Mouse (Mus musculus): Measurements from ENCODE around the gene Asic2.
"Not testable (repeated sequence)": the region's sequence is repeated elsewhere in the genome, so short reads cannot be mapped to it uniquely, and the experiment has no call there.

Gene Asic2

GRCm38 (mm10) chr11:81350498-81350897 lies 617.8 kb downstream of the Asic2 start:
- not testable (repeated sequence) for DNase-seq (ENCODE audit: inconsistent ontology term)

GRCm38 (mm10) chr11:81331977-81332376 lies 636.3 kb downstream of the Asic2 start:
- DNase-seq (ENCODE audit: inconsistent ontology term), result no peak

- no peak for DNase-seq (ENCODE audit: inconsistent ontology term)
These were observed 637.3 kb downstream of the Asic2 start for GRCm38 (mm10) chr11:81330982-81331381.

GRCm38 (mm10) chr11:81328088-81328487 lies 640.2 kb downstream of the Asic2 start:
- DNase-seq (ENCODE audit: inconsistent ontology term), result no peak

- no peak for DNase-seq (ENCODE audit: inconsistent ontology term)
These were observed 645.1 kb downstream of the Asic2 start for GRCm38 (mm10) chr11:81323146-81323545.

GRCm38 (mm10) chr11:81322466-81322865 lies 645.8 kb downstream of the Asic2 start:
- no peak for DNase-seq (ENCODE audit: inconsistent ontology term)

- DNase-seq (ENCODE audit: inconsistent ontology term), result no peak
These were observed 678.2 kb downstream of the Asic2 start for GRCm38 (mm10) chr11:81290041-81290440.

GRCm38 (mm10) chr11:81283185-81283584 lies 685.1 kb downstream of the Asic2 start:
- DNase-seq (ENCODE audit: inconsistent ontology term), result no peak

GRCm38 (mm10) chr11:81280070-81280469 lies 688.2 kb downstream of the Asic2 start:
- no peak for DNase-seq (ENCODE audit: inconsistent ontology term)

GRCm38 (mm10) chr11:81277406-81277805 lies 690.9 kb downstream of the Asic2 start:
- no peak for DNase-seq (ENCODE audit: inconsistent ontology term)

GRCm38 (mm10) chr11:81272677-81273418 lies 695.4 kb downstream of the Asic2 start:
- no peak for DNase-seq (ENCODE audit: inconsistent ontology term)

- no peak for DNase-seq (ENCODE audit: inconsistent ontology term)
These were observed 696.8 kb downstream of the Asic2 start for GRCm38 (mm10) chr11:81271422-81271821.

GRCm38 (mm10) chr11:81270518-81270917 lies 697.7 kb downstream of the Asic2 start:
- no peak for DNase-seq (ENCODE audit: inconsistent ontology term)

GRCm38 (mm10) chr11:81263757-81264156 lies 704.5 kb downstream of the Asic2 start:
- DNase-seq (ENCODE audit: inconsistent ontology term), result no peak

GRCm38 (mm10) chr11:81263193-81263592 lies 705.1 kb downstream of the Asic2 start:
- peak; percentile 20 for DNase-seq (ENCODE audit: inconsistent ontology term)

- DNase-seq (ENCODE audit: inconsistent ontology term), result no peak
These were observed 707.0 kb downstream of the Asic2 start for GRCm38 (mm10) chr11:81261259-81261658.

GRCm38 (mm10) chr11:81241183-81241582 lies 727.1 kb downstream of the Asic2 start:
- DNase-seq (ENCODE audit: inconsistent ontology term), result not testable (repeated sequence)

- no peak for DNase-seq (ENCODE audit: inconsistent ontology term)
These were observed 728.1 kb downstream of the Asic2 start for GRCm38 (mm10) chr11:81239966-81240681.

- no peak for DNase-seq (ENCODE audit: inconsistent ontology term)
These were observed 729.2 kb downstream of the Asic2 start for GRCm38 (mm10) chr11:81239091-81239490.

- peak; percentile 2 for DNase-seq (ENCODE audit: inconsistent ontology term)
These were observed 732.2 kb downstream of the Asic2 start for GRCm38 (mm10) chr11:81236070-81236469.

GRCm38 (mm10) chr11:81223361-81223760 lies 744.9 kb downstream of the Asic2 start:
- DNase-seq (ENCODE audit: inconsistent ontology term), result no peak

GRCm38 (mm10) chr11:81220786-81221185 lies 747.5 kb downstream of the Asic2 start:
- DNase-seq (ENCODE audit: inconsistent ontology term), result no peak

GRCm38 (mm10) chr11:81205471-81205870 lies 762.8 kb downstream of the Asic2 start:
- no peak for DNase-seq (ENCODE audit: inconsistent ontology term)
